In the genomic region with DNA sequence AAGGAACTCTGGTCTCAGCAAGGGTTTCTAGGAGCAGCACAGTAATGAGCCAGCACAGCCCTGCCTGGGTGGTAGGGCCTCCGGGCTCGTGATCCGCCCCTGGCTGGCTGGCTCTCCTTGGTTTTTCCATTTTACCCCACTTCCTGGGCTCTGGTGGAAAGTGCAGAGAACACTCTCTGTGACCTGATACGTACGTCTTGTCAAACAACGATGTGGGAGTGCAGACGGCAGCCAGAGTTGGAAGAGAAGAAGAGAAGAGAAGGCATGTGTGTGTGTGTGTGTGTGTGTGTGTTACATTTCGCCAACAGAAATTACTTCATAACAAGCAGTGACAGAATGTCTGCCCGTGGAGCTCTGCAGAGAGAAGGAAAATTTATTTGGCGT, we compare ENCODE assay signal across 8 mouse cellular contexts.
A peak's percentile ranks its signal among the peaks of the same experiment; 100 is the strongest.
DNase-seq lines count a peak whose midpoint lies in the region; ATAC-seq and TF ChIP-seq lines count a peak whose summit lies in the region.

No protein-coding gene starts in this region.

- peak; percentile 43 for DNase-seq in forebrain, postnatal 0 days
- DNase-seq in forebrain, embryonic 10.5 days (ENCODE audit: extremely low spot score, low spot score), result no peak
- DNase-seq in adrenal gland, postnatal 10 days, result peak; percentile 47
- no peak for DNase-seq in retina, embryonic 14.5 days (ENCODE audit: low spot score)
- DNase-seq in urinary bladder, postnatal 25 days (ENCODE audit: low spot score), result no peak
- DNase-seq in midbrain, embryonic 14.5 days, result no peak

- peak; percentile 55; the same call in 1 of the 2 replicates for ATAC-seq in forebrain, postnatal 0 days
- ATAC-seq in heart, embryonic 14.5 days (ENCODE audit: insufficient number of reproducible peaks, insufficient read depth, low FRiP score, low read depth), result peak; percentile 65
- peak; percentile 87 for ATAC-seq in limb, embryonic 13.5 days (ENCODE audit: low FRiP score, low read depth)
- ATAC-seq in midbrain, embryonic 14.5 days (ENCODE audit: low FRiP score, low TSS enrichment), result no peak

- no peak overlapping the region for H3K4me2 ChIP-seq in forebrain, postnatal 0 days (ENCODE audit: low read depth)
- H3K4me2 ChIP-seq in heart, embryonic 14.5 days (ENCODE audit: low read length), result peak overlapping the region; percentile 33
- peak overlapping the region; percentile 56 for H3K4me2 ChIP-seq in limb, embryonic 13.5 days (replicated peaks)
- H3K4me2 ChIP-seq in midbrain, embryonic 14.5 days (ENCODE audit: low read length), result no peak overlapping the region

- H3K4me3 ChIP-seq in forebrain, postnatal 0 days (ENCODE audit: low read depth, low read length), result no peak overlapping the region
- no peak overlapping the region for H3K4me3 ChIP-seq in forebrain, embryonic 10.5 days
- no peak overlapping the region for H3K4me3 ChIP-seq in heart, embryonic 14.5 days (ENCODE audit: control insufficient read depth in 1 of 2, insufficient read depth in 1 of 2, low read depth in 1 of 2, low read length in 2 of 2)
- peak overlapping the region; percentile 20 for H3K4me3 ChIP-seq in limb, embryonic 13.5 days
- H3K4me3 ChIP-seq in midbrain, embryonic 14.5 days (replicated peaks; ENCODE audit: low read depth, low read length), result no peak overlapping the region

- H3K9me3 ChIP-seq in forebrain, postnatal 0 days (ENCODE audit: low read length), result no peaks in the 10 kb centered on the region
- no peaks in the 10 kb centered on the region for H3K9me3 ChIP-seq in forebrain, embryonic 10.5 days
- H3K9me3 ChIP-seq in heart, embryonic 14.5 days (ENCODE audit: control insufficient read depth, low read length), result no peaks in the 10 kb centered on the region
- H3K9me3 ChIP-seq in limb, embryonic 13.5 days, result no peaks in the 10 kb centered on the region
- no peaks in the 10 kb centered on the region for H3K9me3 ChIP-seq in midbrain, embryonic 14.5 days (ENCODE audit: control insufficient read depth, low read length)

- H3K27ac ChIP-seq in forebrain, postnatal 0 days (ENCODE audit: low read depth, low read length), result no peak overlapping the region
- H3K27ac ChIP-seq in forebrain, embryonic 10.5 days, result no peak overlapping the region
- H3K27ac ChIP-seq in heart, embryonic 14.5 days (replicated peaks in 1 of 2; ENCODE audit: control insufficient read depth in 1 of 2, insufficient read depth in 1 of 2, low read depth in 2 of 2, low read length in 2 of 2), result peak overlapping the region; percentile 46 to 86
- peak overlapping the region; percentile 92 for H3K27ac ChIP-seq in limb, embryonic 13.5 days
- no peak overlapping the region for H3K27ac ChIP-seq in midbrain, embryonic 14.5 days (replicated peaks; ENCODE audit: low read depth, low read length)

- H3K4me1 ChIP-seq in forebrain, postnatal 0 days (ENCODE audit: insufficient read depth), result no peaks in the 10 kb centered on the region
- peaks cover 19% of the 10 kb centered on the region for H3K4me1 ChIP-seq in forebrain, embryonic 10.5 days
- peaks cover 22 to 27% of the 10 kb centered on the region in 2 experiments for H3K4me1 ChIP-seq in heart, embryonic 14.5 days (ENCODE audit: control insufficient read depth in 2 of 2, insufficient read depth in 2 of 2, low read length in 2 of 2)
- H3K4me1 ChIP-seq in limb, embryonic 13.5 days, result peaks cover 24% of the 10 kb centered on the region
- no peaks in the 10 kb centered on the region for H3K4me1 ChIP-seq in midbrain, embryonic 14.5 days (ENCODE audit: control insufficient read depth, insufficient read depth, low read length)

- TF ChIP-seq CTCF in forebrain, postnatal 0 days (IDR thresholded peaks at IDR 0.05; ENCODE audit: low read depth), result no peak

- H3K36me3 ChIP-seq in forebrain, postnatal 0 days (ENCODE audit: insufficient read depth), result no peaks in the 10 kb centered on the region
- no peaks in the 10 kb centered on the region for H3K36me3 ChIP-seq in forebrain, embryonic 10.5 days (replicated peaks)
- H3K36me3 ChIP-seq in heart, embryonic 14.5 days (ENCODE audit: control insufficient read depth, insufficient read depth, low read length), result no peaks in the 10 kb centered on the region
- H3K36me3 ChIP-seq in limb, embryonic 13.5 days, result no peaks in the 10 kb centered on the region
- no peaks in the 10 kb centered on the region for H3K36me3 ChIP-seq in midbrain, embryonic 14.5 days (ENCODE audit: control insufficient read depth, insufficient read depth, low read length)

- H3K9ac ChIP-seq in forebrain, postnatal 0 days, result no peak overlapping the region
- H3K9ac ChIP-seq in heart, embryonic 14.5 days (ENCODE audit: low read length), result no peak overlapping the region
- H3K9ac ChIP-seq in limb, embryonic 13.5 days, result 0 out of 2 replicates have a peak overlapping the region, but pooled peaks have one; percentile 13
- no peak overlapping the region for H3K9ac ChIP-seq in midbrain, embryonic 14.5 days (replicated peaks; ENCODE audit: low read length)

- 41% methylated on average over 10 of the region's 10 CpGs for WGBS in forebrain, postnatal 0 days
- WGBS in forebrain, embryonic 10.5 days, result 79% methylated on average over 10 of the region's 10 CpGs
- WGBS in heart, embryonic 14.5 days, result 28% methylated on average over 10 of the region's 10 CpGs
- WGBS in limb, embryonic 13.5 days, result 6% methylated on average over 10 of the region's 10 CpGs
- WGBS in midbrain, embryonic 14.5 days, result 75% methylated on average over 10 of the region's 10 CpGs

- no peaks in the 10 kb centered on the region for H3K27me3 ChIP-seq in forebrain, postnatal 0 days (ENCODE audit: insufficient read depth, low read length)
- H3K27me3 ChIP-seq in forebrain, embryonic 10.5 days (ENCODE audit: poor library complexity, severe bottlenecking), result no peaks in the 10 kb centered on the region
- H3K27me3 ChIP-seq in heart, embryonic 14.5 days (ENCODE audit: control insufficient read depth, insufficient read depth, low read length), result no peaks in the 10 kb centered on the region
- no peaks in the 10 kb centered on the region for H3K27me3 ChIP-seq in limb, embryonic 13.5 days
- no peaks in the 10 kb centered on the region for H3K27me3 ChIP-seq in midbrain, embryonic 14.5 days (ENCODE audit: control insufficient read depth, insufficient read depth, low read length)

Comparison
In these comparisons a context has a peak if more than half of its experiments do, and no peak if none do; other contexts are left out.
1. DNase-seq: peak in forebrain, postnatal 0 days (single experiment) and adrenal gland, postnatal 10 days (single experiment); none in forebrain, embryonic 10.5 days (single experiment), retina, embryonic 14.5 days (single experiment), urinary bladder, postnatal 25 days (single experiment) and midbrain, embryonic 14.5 days (single experiment).
2. H3K27ac ChIP-seq: peak in heart, embryonic 14.5 days (2 of 2) and limb, embryonic 13.5 days (single experiment); none in forebrain, postnatal 0 days (single experiment), forebrain, embryonic 10.5 days (single experiment) and midbrain, embryonic 14.5 days (single experiment).
3. H3K4me2 ChIP-seq: peak in heart, embryonic 14.5 days (single experiment) and limb, embryonic 13.5 days (single experiment); none in forebrain, postnatal 0 days (single experiment) and midbrain, embryonic 14.5 days (single experiment).